Comparison of ENCODE assay signal across 8 mouse cellular contexts in the genomic region with DNA sequence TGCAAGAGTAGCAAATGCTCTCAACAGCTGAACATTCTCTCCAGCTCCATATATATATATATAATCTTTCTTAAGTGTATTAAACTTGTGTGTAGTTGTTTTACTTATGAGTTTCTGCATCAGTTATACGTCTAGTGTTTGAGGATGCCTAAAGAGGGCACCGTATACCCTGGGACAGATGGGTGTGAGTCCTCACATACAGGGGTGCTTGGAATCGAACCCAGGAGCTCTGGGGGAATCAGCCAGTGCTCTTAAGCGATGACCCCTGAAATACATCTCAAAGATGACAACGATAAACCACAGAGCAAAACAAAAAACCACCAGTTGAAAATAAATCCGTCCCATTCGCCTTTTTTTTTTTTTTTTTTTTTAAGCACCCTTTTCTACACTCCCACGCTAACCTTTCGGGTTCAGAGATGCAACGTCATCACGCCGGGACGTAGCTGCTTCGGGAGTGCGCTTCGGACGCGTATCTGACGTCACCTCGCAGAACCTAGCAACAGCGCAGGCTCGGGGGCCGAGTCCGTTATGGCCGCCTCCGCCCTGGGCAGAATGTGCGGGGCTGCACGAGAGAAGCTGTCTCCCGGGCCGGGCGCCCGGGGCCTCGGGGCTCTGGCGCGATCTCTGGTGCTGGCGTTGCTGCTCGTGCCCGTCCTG. TPM values are rescaled to one million over a fixed set of nuclear protein-coding genes. Genes with fewer than 3 reads are reported as not detected.
DNase-seq lines count a peak whose midpoint lies in the region; ATAC-seq and TF ChIP-seq lines count a peak whose summit lies in the region.

Gene 9530068E07Rik (plus strand): TSS at position 489 of the 657 bp plus-strand sequence.

- H3K4me3 ChIP-seq in hindbrain, embryonic 10.5 days: peak within 1 kb of the TSS; percentile 84
- H3K4me3 ChIP-seq in lung, postnatal 0 days (ENCODE audit: low read depth, low read length): peak within 1 kb of the TSS; percentile 98

- peak within 1 kb of the TSS; percentile 96 for H3K9ac ChIP-seq in lung, postnatal 0 days (replicated peaks; ENCODE audit: low read depth)

- no peak for TF ChIP-seq EP300 in lung, postnatal 0 days (IDR thresholded peaks at IDR 0.05)

- TF ChIP-seq CTCF in lung, postnatal 0 days (IDR thresholded peaks at IDR 0.05): no peak

- H3K9me3 ChIP-seq in hindbrain, embryonic 10.5 days: no peaks in the 10 kb centered on the region
- no peaks in the 10 kb centered on the region for H3K9me3 ChIP-seq in lung, postnatal 0 days (ENCODE audit: low read length)

- H3K27ac ChIP-seq in hindbrain, embryonic 10.5 days: peak within 1 kb of the TSS; percentile 98
- peak within 1 kb of the TSS; percentile 95 for H3K27ac ChIP-seq in lung, postnatal 0 days (ENCODE audit: low read length)

- H3K27me3 ChIP-seq in hindbrain, embryonic 10.5 days (ENCODE audit: insufficient read depth, poor library complexity, severe bottlenecking): no peaks in the 10 kb centered on the region
- no peaks in the 10 kb centered on the region for H3K27me3 ChIP-seq in lung, postnatal 0 days (replicated peaks; ENCODE audit: insufficient read depth, low read length)

- peak; percentile 87 for DNase-seq in MEL-GATA-1-ER (ENCODE audit: extremely low read depth, low read depth)
- peak; percentile 88 for DNase-seq in cerebellum, adult 8-10 months
- peak; percentile 92 for DNase-seq in hindbrain, embryonic 10.5 days (ENCODE audit: low spot score)
- peak; percentile 94 for DNase-seq in layer of hippocampus, adult 9-11 months
- DNase-seq in lung, postnatal 0 days (ENCODE audit: low spot score): peak; percentile 98
- peak; percentile 85 for DNase-seq in ovary, postnatal 14 days (ENCODE audit: low spot score)
- peak; percentile 92 for DNase-seq in thymus, postnatal 14 days

- peak; percentile 92 for ATAC-seq in frontal cortex, adult (ENCODE audit: low TSS enrichment)
- peak; percentile 97 for ATAC-seq in lung, postnatal 0 days

- WGBS in hindbrain, embryonic 10.5 days: 2% methylated on average over 38 of the region's 38 CpGs
- WGBS in lung, postnatal 0 days: 3% methylated on average over 38 of the region's 38 CpGs

- H3K4me2 ChIP-seq in lung, postnatal 0 days (replicated peaks; ENCODE audit: low read depth, low read length): peak within 1 kb of the TSS; percentile 75

- H3K4me1 ChIP-seq in hindbrain, embryonic 10.5 days (replicated peaks): peaks cover 22% of the 10 kb centered on the region
- no peaks in the 10 kb centered on the region for H3K4me1 ChIP-seq in lung, postnatal 0 days (ENCODE audit: insufficient read depth, low read depth, low read length)

- H3K36me3 ChIP-seq in hindbrain, embryonic 10.5 days: peaks cover 21% of the 10 kb centered on the region
- no peaks in the 10 kb centered on the region for H3K36me3 ChIP-seq in lung, postnatal 0 days (ENCODE audit: insufficient read depth, low read length)

RNA-seq across cellular contexts. Expression of gene 9530068E07Rik, which starts in this region (rescaled TPM):
- 149 and 168 TPM in 2 replicates for polyA plus RNA-seq in hindbrain, embryonic 10.5 days (2016; fragmentation: Nextera tagmentation; extraction: Ambion mirVana)
- polyA plus RNA-seq in lung, postnatal 0 days (2015; fragmentation: Nextera tagmentation; extraction: Ambion mirVana): 151 and 155 TPM in 2 replicates

Comparison
In these comparisons a context has a peak if more than half of its experiments do, and no peak if none do; other contexts are left out.
1. Peak in every context shown above with its lines: DNase-seq, ATAC-seq, H3K4me3 ChIP-seq and H3K27ac ChIP-seq.